Mouse (Mus musculus): ENCODE results near the gene B230219D22Rik.

Gene B230219D22Rik

GRCm38 (mm10) chr13:55727120-55727838, 34.4 kb downstream of the B230219D22Rik start, which contains the start of gene Pcbd2:
Gene Pcbd2, plus strand, starts transcription at chr13:55727368.
- WGBS: under 1% methylated on average over 69 of the region's 73 CpGs

GRCm38 (mm10) chr13:55727839-55728238, 34.9 kb downstream of the B230219D22Rik start:
- under 1% methylated on average over 19 of the region's 19 CpGs for WGBS

- 86% methylated on average over 7 of the region's 7 CpGs for WGBS
Observed at GRCm38 (mm10) chr13:55730716-55731115, 37.8 kb downstream of the B230219D22Rik start.

DNA sequence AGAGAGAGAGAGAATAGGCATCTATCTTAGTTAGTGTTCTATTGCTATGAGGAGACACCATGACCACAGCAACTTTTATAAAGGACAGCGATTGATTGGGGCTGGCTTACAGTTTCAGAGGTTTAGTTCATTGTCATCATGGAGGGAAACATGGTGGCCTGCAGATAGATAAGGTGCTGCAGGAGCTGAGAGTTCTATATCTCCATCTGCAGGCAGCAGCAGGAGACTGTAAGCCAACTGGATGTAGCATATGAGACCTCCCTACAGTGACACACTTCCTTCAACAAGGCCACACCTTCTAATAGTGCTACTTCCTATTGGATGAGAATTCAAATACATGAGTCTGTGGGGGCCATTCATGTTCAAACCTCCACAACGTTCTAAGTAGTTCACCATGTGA, 39.2 kb downstream of the B230219D22Rik start:
- 73% methylated on average over 2 of the region's 2 CpGs for WGBS

DNA sequence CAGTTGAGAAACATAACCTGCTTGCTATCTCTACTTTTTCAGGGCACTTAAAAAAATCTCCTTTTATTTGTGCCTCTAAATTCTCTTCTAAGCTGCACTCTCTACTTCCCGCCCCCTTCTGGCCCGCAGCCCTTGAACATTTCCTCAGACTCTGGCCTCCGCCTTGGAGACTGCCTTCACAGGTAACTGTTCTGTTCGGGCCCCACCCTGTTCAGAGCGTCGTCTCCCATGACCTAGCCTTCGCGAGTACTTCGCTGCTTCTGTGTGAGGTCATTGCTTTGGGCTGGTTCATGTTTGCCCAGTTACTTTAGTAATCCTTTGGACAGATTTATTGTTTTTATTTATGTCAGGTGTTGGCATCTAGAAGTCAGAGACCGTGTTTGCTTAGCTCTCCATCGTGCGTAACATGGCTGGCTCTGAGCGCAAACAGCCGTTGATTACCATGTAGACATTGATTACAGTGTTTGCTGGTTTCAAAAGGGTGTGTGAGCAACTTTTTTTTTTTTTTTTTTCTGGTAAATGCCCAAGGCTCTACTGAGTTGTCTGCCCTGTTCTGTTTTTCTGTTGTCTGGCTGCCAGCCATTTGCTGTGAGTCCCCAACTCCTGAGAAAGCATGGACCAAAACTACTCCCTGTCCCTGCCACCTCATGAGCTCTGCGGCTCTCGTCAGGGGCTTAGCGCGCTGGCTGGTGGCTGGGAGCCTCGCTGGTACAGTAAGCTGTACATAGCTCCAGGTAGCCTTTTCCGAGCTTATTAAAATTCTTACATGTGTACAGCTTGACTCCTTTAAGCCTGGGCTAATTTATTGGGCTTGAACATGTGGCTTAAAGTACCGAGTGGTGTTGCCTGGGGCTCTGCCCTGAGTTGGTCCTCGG, 40.9 kb downstream of the B230219D22Rik start:
- 81% methylated on average over 22 of the region's 22 CpGs for WGBS

DNA sequence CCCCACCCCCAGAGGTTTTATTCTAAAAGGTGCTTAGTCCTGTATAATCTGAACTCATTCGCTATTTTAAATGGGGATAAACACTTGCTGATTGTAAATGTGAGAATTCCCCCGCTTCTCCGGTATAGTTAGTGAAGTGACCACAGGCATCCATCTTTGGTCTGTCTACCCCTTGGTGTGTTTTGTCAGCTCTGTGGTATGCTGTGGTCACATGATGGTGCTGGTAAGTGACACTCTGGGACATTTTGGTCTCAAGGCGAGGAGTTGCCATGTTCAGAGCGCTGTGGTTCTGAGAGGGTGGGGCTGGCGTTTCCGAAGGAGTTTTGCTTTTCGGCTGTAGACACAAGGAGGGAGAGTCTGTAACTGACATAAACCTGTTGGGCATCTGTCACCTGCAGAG, 45.0 kb downstream of the B230219D22Rik start:
- WGBS: 96% methylated on average over 8 of the region's 8 CpGs

DNA sequence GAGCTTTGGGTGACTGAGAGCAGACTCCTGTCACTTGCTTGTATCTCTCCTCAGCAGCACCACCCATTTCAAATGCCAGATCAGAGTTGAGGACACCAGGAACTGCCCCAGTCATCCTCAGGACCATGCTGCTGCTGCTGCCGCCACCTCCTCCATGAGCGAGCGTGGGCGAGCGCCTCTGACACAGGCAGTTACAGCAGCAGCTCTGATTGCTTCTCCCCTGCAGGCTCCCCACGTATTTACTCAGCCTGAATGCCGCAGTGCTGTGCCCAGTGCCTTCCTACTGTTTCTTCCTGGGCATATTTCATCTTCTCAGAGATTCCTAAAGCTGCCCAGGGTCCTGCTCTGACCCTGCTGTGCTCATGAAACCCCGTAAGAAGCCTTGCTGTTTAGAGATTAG, 49.4 kb downstream of the B230219D22Rik start:
- WGBS: 53% methylated on average over 8 of the region's 8 CpGs

Data from cerebral cortex, adult 2 months (tissue).